Mouse (Mus musculus): Measurements from ENCODE around the gene Tbc1d25.

DNA sequence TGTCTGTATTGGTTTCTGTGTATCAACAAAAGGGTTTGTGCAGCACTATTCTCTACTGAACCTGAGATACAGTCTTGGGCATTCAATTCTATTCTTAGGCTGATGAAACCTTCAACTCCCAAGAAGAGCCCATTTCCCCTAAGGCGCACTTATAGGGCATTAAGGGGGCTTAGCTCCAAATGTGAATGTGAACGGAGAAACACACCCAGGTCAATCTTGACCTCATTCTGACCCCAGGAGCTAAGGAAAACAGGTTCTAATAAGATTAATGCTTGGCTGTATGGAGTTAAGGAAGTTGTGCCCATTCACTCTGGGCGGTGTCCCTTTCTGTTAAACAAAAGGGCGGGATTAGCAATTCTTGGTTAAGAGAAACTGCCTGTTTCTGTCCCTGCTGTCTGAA lies 31.2 kb upstream of the Tbc1d25 start:
- TF ChIP-seq EP300 (IDR thresholded peaks at IDR 0.05): no peak
- TF ChIP-seq CTCF (IDR thresholded peaks at IDR 0.05): no peak

All from lung, postnatal 0 days (tissue).